Mouse (Mus musculus) ES-E14 (cell line): ENCODE data around the gene Adgrl3.

Experiments
- CHD2 ChIP-seq: IDR thresholded peaks from 2 replicates; pipeline ENCODE4 v1.6.1; 2014; ENCODE audit warnings: mild to moderate bottlenecking, low read depth, low read length, inconsistent platforms
- HCFC1 ChIP-seq: IDR thresholded peaks from 2 replicates; pipeline ENCODE4 v1.6.1; 2012; ENCODE audit warnings: low read length, inconsistent platforms, borderline replicate concordance; ENCODE audit not compliant: insufficient read depth
- ZC3H11A ChIP-seq: IDR thresholded peaks from 2 replicates; pipeline ENCODE4 v1.6.1; 2012; ENCODE audit warnings: low read depth, mild to moderate bottlenecking, inconsistent platforms, low read length, borderline replicate concordance
- ZNF384 ChIP-seq: IDR thresholded peaks from 2 replicates; pipeline ENCODE4 v1.6.1; 2012; ENCODE audit warnings: low read depth, low read length, inconsistent platforms

GRCm38 (mm10) chr5:81638422-81638821, 618.5 kb downstream of the Adgrl3 start:
- no peak for TF ChIP-seq CHD2
- no peak for TF ChIP-seq ZC3H11A
- TF ChIP-seq ZNF384 = no peak
- TF ChIP-seq HCFC1 = no peak
